Mouse (Mus musculus): ENCODE measurements around the gene Lca5. TPM values are rescaled to one million over a fixed set of nuclear protein-coding genes. Genes with fewer than 3 reads are reported as not detected.

Lca5 gene
- total RNA-seq, 1 experiment from 2014 or later = 0.67 TPM

GRCm38 (mm10) chr9:83347521-83347920, 93.4 kb downstream of the Lca5 start:
- ATAC-seq (replicated peaks; ENCODE audit: insufficient number of reproducible peaks, low FRiP score, low TSS enrichment, poor library complexity, severe bottlenecking) = no peak

GRCm38 (mm10) chr9:83342491-83343370, 98.2 kb downstream of the Lca5 start:
- ATAC-seq (replicated peaks; ENCODE audit: insufficient number of reproducible peaks, low FRiP score, low TSS enrichment, poor library complexity, severe bottlenecking) = no peak

Other genes starting within 250 kb of the Lca5 start
- 2.4 to 19.4 TPM (median 2.7 TPM) in 3 replicates for gene Sh3bgrl2, start 107.2 kb upstream of the Lca5 start, total RNA-seq (2017)